Mouse (Mus musculus) G1E (cell line): Measurements from ENCODE around the gene Cyp2ab1. TPM values are rescaled to one million over a fixed set of nuclear protein-coding genes. Genes with fewer than 3 reads are reported as not detected.

Source experiments
- ATAC-seq: 2 replicates; pipeline ENCODE4 v1.8.0; 2016; ENCODE audit warnings: mild to moderate bottlenecking; ENCODE audit not compliant: insufficient number of reproducible peaks, poor library complexity, low FRiP score, severe bottlenecking; ENCODE audit errors: extremely low read depth
- DNase-seq: peaks from one replicate; pipeline ENCODE4 v3.0.0; 2012; ENCODE audit warnings: low spot score
- H3K27me3 ChIP-seq: 2 replicates; pipeline ENCODE4 v1.6.1; 2012; ENCODE audit warnings: mild to moderate bottlenecking, low read length, inconsistent platforms; ENCODE audit not compliant: insufficient read depth
- H3K36me3 ChIP-seq: replicated peaks from 2 replicates; pipeline ENCODE3; 2012; ENCODE audit warnings: mild to moderate bottlenecking, inconsistent platforms
- H3K4me1 ChIP-seq: 2 replicates; pipeline ENCODE4 v1.6.1; 2012; ENCODE audit warnings: low read depth, low read length, inconsistent platforms, mixed read lengths; ENCODE audit not compliant: insufficient read depth
- H3K4me3 ChIP-seq: 2 replicates; pipeline ENCODE4 v1.5.1; 2012; ENCODE audit warnings: low read depth, mild to moderate bottlenecking, inconsistent platforms, low read length, moderate library complexity, mixed read lengths
- H3K9me3 ChIP-seq: replicated peaks from 2 replicates; pipeline ENCODE4 v1.6.1; 2012; ENCODE audit warnings: inconsistent platforms
- CTCF ChIP-seq: IDR thresholded peaks from 2 replicates; pipeline ENCODE4 v1.5.1; 2012; ENCODE audit warnings: low read depth, low read length, inconsistent platforms, mixed read lengths
- GATA1 ChIP-seq: IDR thresholded peaks from 2 replicates; pipeline ENCODE4 v1.6.1; 2012; ENCODE audit warnings: borderline replicate concordance, low read length, inconsistent platforms, mixed read lengths
- GATA2 ChIP-seq: IDR thresholded peaks from 2 replicates; pipeline ENCODE4 v1.6.1; 2012; ENCODE audit warnings: low read depth, low read length, inconsistent platforms, borderline replicate concordance
- POLR2AphosphoS5 ChIP-seq: IDR thresholded peaks from 2 replicates; pipeline ENCODE4 v1.6.1; 2012; ENCODE audit warnings: low read depth, low read length, inconsistent platforms; ENCODE audit not compliant: insufficient replicate concordance
- TAL1 ChIP-seq: conservative IDR thresholded peaks from 2 replicates; pipeline ENCODE4 v1.6.1; 2012; ENCODE audit warnings: low read depth, low read length, inconsistent platforms, mixed read lengths
- polyA plus RNA-seq: library from polyadenylated mRNA; stranded (reverse); fragments of >175 nt; gene quantifications from 2 replicates; pipeline ENCODE4 v1.2.3, GENCODE M21; 2012
- total RNA-seq, 2 experiments: library from RNA; stranded (forward) in 1 of 2; stranded (reverse) in 1 of 2; fragments of 200-1000 nt in 1 of 2; fragments of >200 nt in 1 of 2; fragmentation: Nextera tagmentation in 1 of 2; gene quantifications; 2 replicates each; pipeline ENCODE4 v1.2.3; 2014 to 2017

Cyp2ab1 gene
- total and polyA plus RNA-seq, 3 experiments: not detected

GRCm38 (mm10) chr16:20354762-20355161 is 29.6 kb upstream of the Cyp2ab1 start:
- ATAC-seq (no peak), DNase-seq (no peak)
- no peaks in the 10 kb centered on the region for H3K27me3 ChIP-seq
- TF ChIP-seq POLR2AphosphoS5 (no peak), GATA1 (no peak), TAL1 (no peak), CTCF (no peak), GATA2 (no peak)
- no peaks in the 10 kb centered on the region for H3K4me1 ChIP-seq
- H3K36me3 ChIP-seq: peaks cover 31% of the 10 kb centered on the region
- H3K9me3 ChIP-seq: no peaks in the 10 kb centered on the region
- H3K4me3 ChIP-seq: no peak overlapping the region

GRCm38 (mm10) chr16:20354011-20354410 is 28.8 kb upstream of the Cyp2ab1 start:
- no peaks in the 10 kb centered on the region for H3K27me3 ChIP-seq
- peaks cover 27% of the 10 kb centered on the region for H3K36me3 ChIP-seq
- DNase-seq (no peak), ATAC-seq (no peak)
- no peak overlapping the region for H3K4me3 ChIP-seq
- TF ChIP-seq GATA1 (no peak), TAL1 (no peak), POLR2AphosphoS5 (no peak), CTCF (no peak), GATA2 (no peak)
- H3K9me3 ChIP-seq: no peaks in the 10 kb centered on the region
- no peaks in the 10 kb centered on the region for H3K4me1 ChIP-seq

DNA sequence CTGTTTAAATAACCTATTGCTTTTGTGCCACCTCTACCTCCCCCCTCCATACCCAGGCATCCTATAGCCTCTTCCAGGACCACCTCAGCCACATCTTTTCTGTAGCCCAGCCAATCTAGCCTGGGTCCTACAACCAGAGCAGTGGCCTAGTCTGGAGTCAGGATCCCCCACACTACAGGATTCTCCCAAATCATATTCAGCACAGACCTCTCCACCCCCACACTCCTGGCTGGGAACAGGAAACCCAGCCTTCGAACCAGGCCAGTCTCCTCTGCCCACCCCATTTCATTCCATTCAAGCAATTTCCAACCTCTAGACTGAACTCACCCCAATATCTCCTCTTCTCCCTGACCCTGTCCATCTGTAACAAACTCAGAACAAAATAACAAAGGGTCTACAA is 20.3 kb upstream of the Cyp2ab1 start:
- H3K9me3 ChIP-seq: no peaks in the 10 kb centered on the region
- DNase-seq: no peak

DNA sequence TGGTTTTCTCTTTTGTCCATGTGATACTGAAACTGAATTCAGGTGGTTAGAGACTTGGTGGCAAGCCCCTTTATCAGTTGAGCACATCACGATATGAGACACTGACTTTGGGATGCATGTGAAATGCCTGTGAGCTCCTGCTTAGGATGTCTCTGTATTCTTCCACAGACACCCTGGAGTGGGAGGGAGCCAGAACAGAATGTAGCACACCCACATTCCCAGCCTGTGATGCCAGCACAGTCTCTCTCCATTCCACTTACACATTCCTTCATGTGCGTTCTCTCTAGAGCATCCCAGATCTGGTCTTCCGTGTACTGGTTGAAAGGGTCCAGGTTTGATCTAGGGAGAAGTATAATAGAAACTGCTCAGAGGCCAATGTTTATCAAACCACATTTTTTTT is 13.4 kb upstream of the Cyp2ab1 start:
- H3K36me3 ChIP-seq: peaks cover 22% of the 10 kb centered on the region
- no peaks in the 10 kb centered on the region for H3K27me3 ChIP-seq
- no peak for DNase-seq
- TF ChIP-seq TAL1 (no peak), GATA1 (no peak), GATA2 (no peak), CTCF (no peak), POLR2AphosphoS5 (no peak)
- H3K4me3 ChIP-seq: no peak overlapping the region
- no peak for ATAC-seq
- H3K4me1 ChIP-seq: no peaks in the 10 kb centered on the region
- H3K9me3 ChIP-seq: no peaks in the 10 kb centered on the region

More for the DNA sequence above, 20.3 kb upstream of the Cyp2ab1 start:
- ATAC-seq: no peak
- Histone ChIP-seq H3K4me3 (no peak overlapping the region), H3K27me3 (no peaks in the 10 kb centered on the region), H3K4me1 (no peaks in the 10 kb centered on the region), H3K36me3 (peaks cover 16% of the 10 kb centered on the region)
- no peak for TF ChIP-seq CTCF
- no peak for TF ChIP-seq POLR2AphosphoS5
- TF ChIP-seq GATA2: no peak
- TF ChIP-seq TAL1: no peak
- no peak for TF ChIP-seq GATA1

GRCm38 (mm10) chr16:20334918-20335317 is 9.7 kb upstream of the Cyp2ab1 start:
- DNase-seq: no peak
- ATAC-seq: no peak
- H3K9me3 ChIP-seq: no peaks in the 10 kb centered on the region
- H3K36me3 ChIP-seq: peaks cover 35% of the 10 kb centered on the region
- no peak overlapping the region for H3K4me3 ChIP-seq
- TF ChIP-seq POLR2AphosphoS5 (no peak), GATA2 (no peak), TAL1 (no peak), CTCF (no peak)
- H3K27me3 ChIP-seq: no peaks in the 10 kb centered on the region
- H3K4me1 ChIP-seq: no peaks in the 10 kb centered on the region

DNA sequence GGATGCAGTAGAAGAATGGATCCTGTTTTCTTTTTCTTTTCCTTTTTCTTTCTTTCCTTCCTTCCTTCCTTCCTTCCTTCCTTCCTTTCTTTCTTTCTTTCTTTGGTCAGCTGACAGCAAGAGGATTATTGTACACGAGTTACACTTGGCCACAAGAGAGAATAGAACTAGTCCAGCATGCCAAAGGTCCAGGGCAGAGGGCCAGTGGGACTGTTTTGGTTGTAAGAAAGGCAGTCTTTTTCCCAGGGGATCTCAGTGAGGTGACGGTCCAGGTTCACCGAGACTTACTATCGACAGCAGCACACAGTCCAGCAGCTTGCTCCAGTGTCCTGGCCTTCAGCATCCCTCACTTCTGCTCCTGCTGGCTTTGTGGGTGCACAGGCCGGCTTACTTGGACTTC is 3.1 kb upstream of the Cyp2ab1 start:
- Histone ChIP-seq H3K36me3 (peaks cover 18% of the 10 kb centered on the region), H3K4me1 (peaks cover 9% of the 10 kb centered on the region), H3K4me3 (no peak overlapping the region), H3K9me3 (no peaks in the 10 kb centered on the region), H3K27me3 (peaks cover 9% of the 10 kb centered on the region)
- ATAC-seq (no peak), DNase-seq (no peak)
- TF ChIP-seq GATA2 (no peak), POLR2AphosphoS5 (no peak), TAL1 (no peak), GATA1 (no peak), CTCF (no peak)
